Mouse (Mus musculus) frontal cortex, adult 2 months (tissue): Measurements from ENCODE around the gene Acadvl. TPM values are rescaled to one million over a fixed set of nuclear protein-coding genes. Genes with fewer than 3 reads are reported as not detected.

Source experiments
- DNase-seq, 2 experiments: peaks; one replicate each; pipeline ENCODE4 v3.0.0; 2022; ENCODE audit warnings: low spot score in 1 of 2; ENCODE audit errors: extremely low spot score in 1 of 2
- polyA plus RNA-seq: library from polyadenylated mRNA; depleted of rRNA; stranded (reverse); fragments of >200 nt; gene quantifications from 2 replicates; pipeline ENCODE4 v1.2.3, GENCODE M21; 2012

Acadvl gene
- polyA plus RNA-seq, 1 experiment, result 74.0 TPM

DNA sequence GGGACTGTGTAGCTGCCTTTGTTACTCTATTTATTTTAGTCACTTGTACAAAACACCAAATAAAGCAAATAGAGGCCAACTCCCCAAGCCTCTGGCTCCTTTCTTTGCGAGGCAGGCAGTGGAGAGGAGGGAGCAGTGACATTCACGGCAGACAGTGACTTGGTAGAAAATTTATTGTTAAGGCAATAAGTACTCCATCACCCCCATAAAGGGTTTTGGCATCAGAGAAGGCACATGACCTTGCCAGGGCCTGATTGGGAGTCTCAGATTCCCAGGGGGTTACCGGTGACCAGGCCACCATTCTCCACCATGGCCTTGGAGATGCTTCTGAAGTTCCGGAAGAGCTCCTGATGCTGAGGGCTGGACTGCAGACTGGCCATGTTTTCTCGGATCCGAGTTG lies 5.2 kb downstream of the Acadvl start:
- no peak for DNase-seq

- DNase-seq, result no peak
Observed at GRCm38 (mm10) chr11:70005521-70005920, 9.7 kb downstream of the Acadvl start.

DNA sequence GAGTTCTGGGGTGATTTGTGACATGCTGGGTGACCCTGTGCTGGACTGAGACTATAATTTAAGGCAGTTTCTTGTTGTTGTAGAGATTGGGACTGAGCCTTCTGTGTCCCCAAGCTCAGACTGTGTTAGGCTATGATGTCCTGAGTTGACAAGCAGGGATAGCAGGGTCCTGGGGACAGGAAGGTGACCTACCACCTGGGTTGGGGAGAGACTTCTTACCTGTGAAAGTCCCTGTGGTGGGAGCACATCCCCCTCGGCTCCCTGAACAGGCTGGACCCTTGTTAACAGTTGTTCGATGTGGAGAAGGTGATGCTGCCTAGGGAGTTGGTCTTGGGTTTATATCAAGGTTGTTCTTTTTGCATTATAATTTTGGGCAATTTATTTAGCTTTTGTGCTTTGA lies 12.7 kb downstream of the Acadvl start:
- no peak for DNase-seq

- DNase-seq, result no peak
Observed at GRCm38 (mm10) chr11:70001865-70002264, 13.3 kb downstream of the Acadvl start.

GRCm38 (mm10) chr11:70001159-70001558 lies 14.1 kb downstream of the Acadvl start:
- DNase-seq, result no peak

GRCm38 (mm10) chr11:70000396-70000898 lies 14.8 kb downstream of the Acadvl start, which contains the start of gene Dvl2:
TSS of gene Dvl2 (plus strand) at chr11:70000595.
- peak; percentile 90 to 93 for DNase-seq

DNA sequence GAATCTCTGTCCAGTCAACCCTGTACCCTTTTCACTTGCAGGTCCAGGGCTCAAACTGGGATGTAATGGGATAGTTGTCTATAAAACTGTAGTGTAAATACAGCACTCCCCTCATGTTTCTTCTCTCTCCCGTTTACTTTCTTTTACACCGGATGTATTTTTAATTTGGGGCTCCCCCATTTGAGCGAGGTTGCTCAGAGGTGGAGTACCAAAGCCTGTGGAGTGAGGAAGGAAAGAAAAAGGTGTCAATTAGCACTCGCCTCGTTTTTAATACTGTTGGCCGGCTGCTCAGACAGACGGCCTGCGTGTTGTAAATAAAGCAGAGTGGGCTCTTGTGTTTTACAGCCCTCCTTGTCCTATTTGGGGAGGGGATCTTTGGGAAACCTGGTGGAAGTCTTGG lies 15.5 kb downstream of the Acadvl start:
- no peak for DNase-seq

- no peak for DNase-seq
Observed at GRCm38 (mm10) chr11:69998567-69999491, 16.4 kb downstream of the Acadvl start.

DNA sequence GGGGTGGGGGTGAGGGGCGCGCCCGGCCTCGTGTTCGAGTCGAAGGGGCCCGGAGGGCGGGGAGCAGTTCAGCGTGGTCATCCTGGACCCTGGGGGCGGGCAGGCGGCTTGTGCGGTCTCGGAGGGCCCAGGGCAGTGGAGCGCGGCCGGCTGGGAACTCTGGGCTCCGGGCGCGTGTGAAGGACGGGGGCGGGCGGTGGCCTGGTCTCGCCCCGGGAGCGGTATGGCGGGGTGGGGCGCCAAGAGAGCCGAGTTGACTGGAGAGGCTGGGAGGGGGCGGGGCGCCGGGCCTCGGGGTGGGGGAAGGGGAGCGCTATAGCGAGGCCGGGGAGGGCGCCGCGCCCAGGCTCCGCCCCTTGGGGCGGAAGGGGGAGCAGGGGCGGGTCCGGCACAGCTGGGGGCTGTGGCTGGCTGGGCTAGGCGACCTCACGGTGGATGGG lies 18.1 kb downstream of the Acadvl start:
- DNase-seq, result peak in 1 of 2 experiments; percentile 63

DNA sequence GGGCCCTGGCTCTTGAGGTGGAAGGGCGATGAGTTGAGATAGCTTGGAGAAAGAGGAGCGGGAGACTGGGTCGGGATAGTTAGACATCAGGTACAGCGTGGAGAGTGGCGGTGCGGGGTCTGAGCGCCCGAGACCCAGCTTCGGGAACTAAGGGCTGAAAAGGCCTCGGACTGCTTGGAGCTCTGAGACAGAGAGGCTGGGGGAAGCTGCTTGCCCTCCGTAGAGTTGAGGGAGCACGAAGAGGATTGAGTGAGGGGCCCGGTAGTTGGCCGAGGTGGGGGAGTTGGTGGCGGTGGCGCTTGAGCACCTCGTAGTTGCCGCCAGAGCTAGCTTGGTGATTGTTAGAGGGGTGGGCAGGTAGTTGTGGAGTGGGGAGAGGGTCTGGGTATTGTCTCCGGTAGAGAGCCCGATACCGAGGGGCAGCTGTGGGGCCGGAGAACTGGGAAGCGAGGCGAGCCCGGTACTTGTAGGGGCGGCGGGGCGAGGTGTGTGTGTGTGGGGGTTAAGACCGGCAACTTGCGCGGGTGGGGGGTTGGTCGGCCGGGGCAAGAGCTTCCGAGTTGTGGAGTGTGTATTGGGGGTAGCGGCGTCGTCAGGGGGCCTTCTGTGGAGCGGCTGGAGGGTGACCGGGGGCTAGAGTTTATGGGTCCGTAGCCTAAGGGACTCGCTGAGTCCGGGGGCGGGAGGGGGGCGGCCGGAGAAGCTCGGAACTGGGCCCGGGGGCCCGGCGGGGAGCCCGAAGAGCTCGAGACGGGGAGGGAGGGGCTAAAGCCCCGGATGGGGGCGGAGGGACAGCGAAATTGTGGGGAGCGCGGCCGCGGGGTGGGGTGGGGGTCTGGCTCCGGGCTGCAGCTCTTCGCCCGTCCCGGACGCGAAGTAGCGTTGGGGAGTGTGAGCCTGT lies 18.8 kb downstream of the Acadvl start:
- no peak for DNase-seq

DNA sequence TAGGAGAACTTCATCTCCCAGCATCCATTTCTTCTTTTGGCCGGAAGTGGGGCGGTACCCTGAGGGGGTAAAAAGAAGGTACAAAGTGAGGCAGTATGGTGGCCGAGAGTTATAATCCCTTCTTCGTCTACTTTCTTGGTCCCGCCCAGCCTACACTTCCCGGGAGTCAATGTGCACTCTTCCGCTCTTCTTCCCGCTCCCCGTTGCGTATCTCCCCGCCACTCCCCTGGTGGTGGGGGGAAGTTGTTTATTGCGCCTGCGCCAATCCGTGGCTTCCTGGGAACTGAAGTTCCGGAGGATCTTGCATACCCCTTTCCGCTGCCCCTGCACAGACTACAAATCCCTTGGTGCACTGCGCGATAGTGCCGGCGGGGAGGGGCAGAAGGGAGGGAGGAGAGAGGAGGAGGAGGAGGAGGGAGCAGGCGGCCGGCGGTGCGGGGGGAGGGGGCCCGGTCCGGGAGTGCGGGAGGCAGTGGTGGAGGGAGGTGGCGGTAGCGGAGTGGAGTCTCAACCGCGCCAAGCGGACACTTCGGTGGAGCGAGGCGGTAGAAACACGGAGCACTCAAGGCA lies 19.7 kb downstream of the Acadvl start, which contains the start of gene Phf23:
Phf23 (plus strand) TSS at position 387 of the 570 bp plus-strand sequence.
- peak; percentile 98 for DNase-seq

GRCm38 (mm10) chr11:69994401-69995090 lies 20.7 kb downstream of the Acadvl start:
- no peak for DNase-seq

- DNase-seq, result no peak
Observed at GRCm38 (mm10) chr11:69992932-69993331, 22.3 kb downstream of the Acadvl start.

- DNase-seq, result no peak
Observed at GRCm38 (mm10) chr11:69992396-69992795, 22.8 kb downstream of the Acadvl start.

- DNase-seq, result no peak
Observed at GRCm38 (mm10) chr11:69991711-69992110, 23.5 kb downstream of the Acadvl start.

- DNase-seq, result peak; percentile 92 to 98
Observed at GRCm38 (mm10) chr11:69990850-69991691, 24.1 kb downstream of the Acadvl start, which contains the start of gene Gabarap. TSS of gene Gabarap (plus strand) at chr11:69991143.

DNA sequence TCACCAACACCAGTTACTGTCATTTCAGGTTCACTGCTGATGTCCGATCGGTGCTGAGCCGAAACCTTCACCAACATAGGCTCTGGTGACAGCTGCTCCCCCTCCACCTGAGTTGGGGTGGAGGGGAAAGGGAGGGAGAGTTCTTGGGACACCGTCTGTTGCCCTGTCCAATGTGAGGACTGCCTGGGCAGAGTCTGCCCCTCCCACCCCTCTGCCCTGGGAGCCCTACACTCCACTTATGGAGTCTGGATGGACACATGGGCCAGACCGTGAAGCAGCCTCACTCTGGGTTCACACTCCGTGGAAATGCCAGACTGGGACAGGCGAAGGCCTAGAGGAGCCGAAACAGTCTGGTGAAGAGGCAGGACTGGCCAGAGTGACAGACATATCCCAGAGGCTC lies 25.3 kb downstream of the Acadvl start:
- no peak for DNase-seq

DNA sequence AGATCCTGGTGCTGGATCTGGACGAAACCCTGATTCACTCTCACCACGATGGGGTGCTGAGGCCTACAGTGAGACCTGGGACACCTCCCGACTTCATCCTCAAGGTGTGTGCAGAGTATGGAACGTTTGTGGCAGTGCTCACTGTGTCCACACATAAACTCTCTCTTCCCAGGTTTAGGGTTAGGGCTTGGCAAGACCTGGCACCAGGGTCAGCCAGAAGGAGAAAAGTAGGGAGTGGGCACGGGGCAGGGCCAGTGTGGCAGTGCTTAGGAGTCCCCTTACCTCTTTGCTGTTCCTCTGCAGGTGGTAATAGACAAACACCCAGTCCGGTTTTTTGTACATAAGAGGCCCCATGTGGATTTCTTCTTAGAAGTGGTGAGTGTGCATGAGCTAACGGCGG lies 30.8 kb downstream of the Acadvl start:
- DNase-seq, result no peak

GRCm38 (mm10) chr11:69983377-69983776 lies 31.8 kb downstream of the Acadvl start:
- no peak for DNase-seq
